Mouse (Mus musculus) gastrocnemius, postnatal 14 days (tissue): ENCODE measurements around the gene Ccdc115. TPM values are rescaled to one million over a fixed set of nuclear protein-coding genes. Genes with fewer than 3 reads are reported as not detected.
"Not testable (repeated sequence)": the region's sequence is repeated elsewhere in the genome, so short reads cannot be mapped to it uniquely, and the experiment has no call there.

Experiments used
- DNase-seq: peaks from one replicate; pipeline ENCODE4 v3.0.0; 2021; ENCODE audit warnings: mixed read lengths
- intact Hi-C: fragments of 180-260 bp; cut with DNase I; formaldehyde crosslinking; loops from one replicate; pipeline ENCODE4 v1.15.1; 2025; ENCODE audit warnings: low total_unique reads
- total RNA-seq, 2 experiments: library from RNA; stranded (reverse); gene quantifications; 2 replicates each; pipeline ENCODE4 v1.2.3; 2021

Gene Ccdc115
- total RNA-seq, 2 experiments from 2014 or later: 11.3 to 13.0 TPM

DNA sequence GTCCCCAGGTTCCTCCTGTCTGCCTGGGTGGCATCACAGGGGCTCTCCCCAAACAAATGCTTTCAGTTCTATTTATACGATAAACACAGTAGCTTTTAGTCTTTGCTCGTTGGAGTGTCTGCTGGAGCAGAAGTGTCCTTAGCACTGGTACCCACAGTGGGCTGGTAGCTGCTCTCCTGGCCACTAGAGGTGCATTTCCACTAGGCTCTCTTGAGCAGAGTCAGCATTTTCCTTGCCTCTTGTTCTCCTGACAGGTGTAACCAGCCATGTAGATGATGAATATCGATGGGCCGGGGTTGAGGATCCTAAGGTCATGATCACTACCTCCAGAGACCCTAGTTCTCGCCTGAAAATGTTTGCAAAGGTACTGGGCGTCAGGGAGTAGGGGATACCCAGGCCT is 3.7 kb upstream of the Ccdc115 start:
- no peak for DNase-seq
- intact Hi-C loops: no loop called here

DNA sequence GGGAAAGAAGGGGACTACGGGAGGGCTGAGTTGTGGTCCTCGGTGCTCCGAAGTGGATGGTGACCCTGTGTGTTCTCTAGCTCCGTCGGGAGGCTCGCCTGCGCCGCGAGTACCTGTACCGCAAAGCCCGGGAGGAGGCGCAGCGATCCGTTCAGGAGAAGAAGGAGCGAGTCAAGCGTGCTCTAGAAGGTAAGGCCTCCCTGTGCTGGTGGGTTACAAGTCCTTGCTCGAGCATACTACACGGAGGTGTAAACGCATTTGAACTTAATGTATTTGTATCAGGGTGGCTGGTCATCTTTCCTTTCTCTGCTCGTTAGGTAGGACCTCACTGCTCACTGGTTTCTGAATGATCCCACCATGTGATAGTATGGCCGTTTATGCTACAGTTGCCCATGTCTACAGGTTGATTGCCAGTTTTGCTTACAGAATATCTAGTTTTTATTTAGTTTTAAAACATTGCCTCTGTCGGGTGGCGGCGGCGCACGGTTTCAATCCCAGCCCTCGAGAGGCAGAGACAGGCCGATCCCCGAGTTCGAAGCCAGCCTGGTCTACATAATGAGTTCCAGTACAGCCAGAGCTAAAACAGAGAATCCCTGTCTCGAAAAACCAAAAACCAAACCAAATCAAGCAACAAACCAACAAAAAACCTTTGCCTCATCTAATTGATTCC is 624 bp upstream of the Ccdc115 start:
- no peak for DNase-seq
- intact Hi-C loops: no loop called here

DNA sequence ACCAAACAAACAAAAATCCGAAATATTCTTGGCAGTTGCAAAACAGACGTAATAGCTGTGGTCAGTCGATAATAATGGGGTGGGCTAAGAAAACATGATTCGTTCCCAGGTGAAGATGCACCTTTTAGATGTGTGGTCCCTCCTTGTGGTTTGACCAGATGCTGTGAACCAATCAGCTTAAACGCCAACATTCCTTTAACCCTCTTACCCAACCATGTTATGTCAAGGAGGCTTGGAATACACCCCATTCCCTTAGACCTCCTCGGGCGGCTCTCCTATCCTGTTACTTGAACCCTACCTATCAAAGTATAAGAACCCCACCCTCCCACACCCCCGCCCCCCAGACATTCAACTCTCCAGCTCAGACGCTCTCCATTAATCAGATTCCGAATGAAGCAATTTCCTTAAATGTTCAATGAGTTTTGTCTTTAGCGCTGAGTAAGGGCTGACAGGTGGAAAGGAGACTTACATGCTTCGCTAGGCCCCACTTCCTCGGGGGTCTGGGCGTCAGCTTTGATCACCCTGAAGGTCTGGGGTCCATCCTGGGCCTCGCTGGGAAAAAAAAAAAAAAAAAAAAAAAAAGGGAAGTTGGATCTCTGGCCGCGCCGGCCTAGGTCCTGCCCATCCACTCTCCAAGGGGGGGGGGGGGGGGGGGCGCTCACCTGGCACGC is 956 bp downstream of the Ccdc115 start:
- intact Hi-C loops: no loop called here
- DNase-seq: no peak

DNA sequence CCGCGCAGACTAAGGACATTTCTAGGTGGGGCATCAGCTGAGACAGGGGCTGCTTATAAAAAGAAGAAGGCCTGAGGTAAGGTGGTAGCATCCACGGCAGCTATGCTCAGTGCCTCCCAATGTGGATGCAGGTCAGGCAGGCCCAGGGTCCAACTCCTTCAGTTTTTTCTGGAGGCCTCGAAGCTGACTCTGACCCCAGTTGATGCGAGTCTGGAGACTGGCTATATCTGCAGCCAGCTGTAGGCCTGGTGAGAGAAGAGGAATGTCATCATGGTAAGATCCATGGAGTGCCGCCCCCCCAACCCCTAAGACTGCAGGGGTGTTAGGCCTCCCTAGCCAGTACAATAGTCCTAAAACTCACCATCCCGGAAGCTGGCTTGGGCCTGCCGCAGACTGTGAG is 2.1 kb downstream of the Ccdc115 start:
- DNase-seq, intact Hi-C loops: not testable (repeated sequence)

DNA sequence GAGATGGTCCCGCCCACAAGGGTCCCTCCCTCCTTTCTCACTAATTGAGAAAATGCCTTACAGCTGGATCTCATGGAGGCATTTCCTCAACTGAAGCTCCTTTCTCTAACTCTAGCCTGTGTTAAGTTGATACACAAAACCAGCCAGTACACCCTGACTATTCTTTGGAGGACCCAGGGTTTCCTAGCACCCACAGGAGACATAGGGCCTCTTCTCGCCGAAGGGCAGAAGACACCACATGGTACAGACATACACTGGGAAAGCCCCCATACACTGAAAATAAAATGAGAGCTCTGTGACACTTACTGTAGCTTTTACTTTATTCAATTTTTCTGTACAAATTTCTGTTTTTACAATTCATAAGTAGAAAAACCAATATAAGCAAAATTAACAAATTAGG is 3.1 kb downstream of the Ccdc115 start:
- intact Hi-C loops: no loop called here
- DNase-seq: no peak

DNA sequence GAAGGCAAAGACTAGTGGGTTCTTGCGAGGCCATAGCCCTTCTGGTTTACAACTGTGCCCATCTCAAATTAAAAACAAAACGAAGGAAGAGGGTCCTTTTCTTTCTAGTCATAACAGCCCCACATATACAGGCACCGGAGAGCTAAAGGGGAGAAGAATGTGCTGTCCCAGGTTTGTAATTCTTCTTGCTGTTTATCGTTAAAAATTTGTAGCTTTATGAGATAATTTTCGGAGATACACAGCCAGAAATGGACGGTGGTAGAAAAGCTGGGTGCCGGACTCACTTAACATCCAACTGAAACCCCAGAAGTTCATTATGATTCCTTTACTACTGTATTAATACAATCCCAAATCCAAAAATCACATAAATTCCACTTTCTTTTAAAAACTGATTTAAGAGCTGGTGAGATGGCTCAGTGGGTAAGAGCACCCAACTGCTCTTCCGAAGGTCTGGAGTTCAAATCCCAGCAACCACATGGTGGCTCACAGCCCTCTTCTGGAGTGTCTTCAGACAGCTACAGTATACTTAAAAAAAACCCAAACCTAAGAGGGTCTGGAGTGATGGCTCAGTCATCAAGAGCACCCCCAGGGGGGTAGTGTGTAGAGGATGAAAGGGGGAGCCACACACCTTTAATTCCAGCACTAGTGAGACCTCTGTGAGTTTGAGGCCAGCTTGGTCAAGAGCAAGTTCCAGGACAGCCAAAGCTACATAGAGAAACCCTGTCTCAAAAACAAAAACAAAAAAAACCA is 3.9 kb downstream of the Ccdc115 start:
- intact Hi-C loops: no loop called here
- DNase-seq: no peak

DNA sequence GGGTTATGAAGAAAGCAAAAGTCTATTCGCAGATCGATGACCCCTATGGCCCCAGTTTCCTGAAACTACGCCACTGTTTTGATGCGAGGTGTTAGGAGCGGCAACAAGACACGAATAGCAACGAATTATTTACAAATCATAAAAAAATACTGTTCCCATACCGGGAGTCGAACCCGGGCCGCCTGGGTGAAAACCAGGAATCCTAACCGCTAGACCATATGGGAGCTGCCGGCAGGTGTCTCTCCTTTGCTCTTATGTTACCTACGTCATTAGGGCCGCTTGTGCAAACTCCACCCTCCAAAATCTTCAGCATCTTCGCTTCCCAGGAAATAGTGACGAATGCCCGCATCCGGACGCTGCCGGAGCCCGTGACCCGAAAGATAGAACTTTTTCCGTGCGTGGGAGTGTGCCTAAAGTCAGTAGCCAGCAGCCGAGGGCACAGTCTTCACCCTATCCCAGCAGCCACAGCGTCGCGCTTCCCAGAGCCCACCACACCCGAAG is 4.8 kb downstream of the Ccdc115 start:
- peak; percentile 66 for DNase-seq
- intact Hi-C loops: no loop called here

DNA sequence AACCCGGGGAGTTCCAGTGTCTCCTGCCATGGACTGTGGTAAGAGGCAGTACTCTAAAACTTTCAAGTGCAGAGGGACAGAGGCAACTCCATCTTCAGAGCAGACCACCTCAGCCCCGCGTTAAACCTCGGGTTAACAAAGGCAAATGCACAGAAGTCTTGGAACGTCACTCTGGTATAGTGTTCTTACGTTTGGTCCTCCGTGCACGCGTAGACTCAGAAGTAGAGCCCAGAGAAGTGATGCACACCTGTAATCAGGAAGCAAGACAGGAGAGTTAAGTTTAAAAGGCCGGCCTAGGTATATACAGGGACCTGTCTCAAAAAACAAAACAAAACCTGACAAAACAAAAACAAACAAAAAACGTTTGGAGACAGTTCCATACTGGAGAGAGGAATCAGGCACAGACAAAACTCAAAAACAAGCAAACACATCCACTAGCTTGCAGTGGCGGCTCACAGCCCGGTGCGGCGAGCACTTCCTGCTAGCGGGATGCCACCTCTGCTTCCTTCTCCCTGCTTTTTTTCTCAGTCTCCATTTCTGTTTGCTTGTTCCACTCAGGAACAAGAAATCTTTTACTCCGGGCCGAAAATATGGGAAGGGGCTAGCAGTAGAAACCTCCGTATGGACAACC is 5.5 kb downstream of the Ccdc115 start:
- intact Hi-C loops: no loop called here
- DNase-seq: no peak

DNA sequence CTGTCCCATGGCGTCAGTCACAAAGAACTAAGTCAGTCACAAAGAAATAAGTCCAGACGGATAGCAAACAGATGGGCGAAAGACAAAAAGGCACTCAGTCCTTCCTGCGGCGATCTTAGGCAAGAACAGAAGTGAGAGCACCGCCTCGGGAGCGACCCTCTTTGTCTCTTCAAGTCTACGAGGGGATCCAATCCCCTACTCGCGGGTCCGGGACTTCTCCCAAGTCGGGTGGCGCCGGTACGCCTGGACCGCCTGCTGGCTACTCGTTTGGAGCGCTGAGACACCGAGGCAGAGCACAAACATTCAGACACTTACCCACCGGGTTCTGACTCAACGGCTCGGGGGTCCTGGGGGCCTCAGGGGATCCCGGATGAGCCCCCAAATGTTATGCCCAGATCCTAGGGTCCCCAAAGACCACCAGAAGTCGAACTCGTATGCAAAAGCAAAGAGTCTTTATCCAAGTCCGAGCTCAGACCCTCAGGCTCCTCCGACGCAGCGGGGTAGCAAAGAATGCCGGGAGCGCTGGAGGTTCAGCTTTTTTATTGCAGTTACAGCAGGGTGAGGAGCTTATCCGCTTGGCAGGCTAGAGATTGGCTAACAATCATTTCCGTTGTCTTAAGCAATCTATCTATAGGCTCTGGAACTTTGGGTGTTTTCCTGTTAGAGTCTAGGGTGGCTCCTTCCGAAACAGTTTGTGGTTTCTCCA is 6.5 kb downstream of the Ccdc115 start:
- intact Hi-C loops: no loop called here
- peak; percentile 22 for DNase-seq

DNA sequence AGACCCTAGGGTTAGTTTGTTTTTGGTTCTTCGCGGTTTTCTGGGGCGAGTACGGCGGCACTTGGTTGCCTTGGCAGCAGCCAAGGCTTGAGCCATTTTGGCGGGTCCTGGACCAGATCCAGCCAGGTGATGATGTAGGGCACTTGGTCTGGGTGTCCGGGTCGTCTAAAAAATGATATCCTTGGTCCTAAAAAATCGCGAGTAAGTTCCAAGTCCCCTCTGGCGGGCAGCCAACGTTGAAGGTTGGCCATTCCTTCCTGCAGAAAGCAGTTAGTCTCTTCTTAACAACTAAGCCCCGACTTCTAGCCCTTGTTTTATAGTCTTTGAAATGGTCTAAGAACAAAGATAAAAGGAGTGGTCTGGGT is 7.1 kb downstream of the Ccdc115 start:
- DNase-seq: peak; percentile 29
- intact Hi-C loops: no loop called here

DNA sequence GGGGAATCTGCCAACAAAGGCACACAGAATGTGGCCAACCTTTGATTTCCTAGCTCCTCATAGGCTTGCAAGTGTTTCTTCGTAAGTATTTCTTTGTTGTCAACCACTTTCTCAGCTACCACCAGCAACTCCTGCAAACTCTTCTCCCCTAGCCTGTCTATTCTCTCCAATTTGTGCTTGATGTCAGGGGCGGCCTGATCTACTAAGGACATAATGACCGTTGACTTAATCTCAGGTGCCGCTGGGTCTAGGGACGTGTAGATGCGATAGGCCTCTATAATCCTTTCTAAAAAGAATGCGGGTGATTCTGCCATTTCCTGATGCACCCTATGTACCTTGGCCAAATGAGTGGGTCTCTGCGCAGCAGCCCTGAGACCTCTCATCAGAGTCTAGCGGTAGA is 8.0 kb downstream of the Ccdc115 start:
- DNase-seq: no peak
- intact Hi-C loops: no loop called here

DNA sequence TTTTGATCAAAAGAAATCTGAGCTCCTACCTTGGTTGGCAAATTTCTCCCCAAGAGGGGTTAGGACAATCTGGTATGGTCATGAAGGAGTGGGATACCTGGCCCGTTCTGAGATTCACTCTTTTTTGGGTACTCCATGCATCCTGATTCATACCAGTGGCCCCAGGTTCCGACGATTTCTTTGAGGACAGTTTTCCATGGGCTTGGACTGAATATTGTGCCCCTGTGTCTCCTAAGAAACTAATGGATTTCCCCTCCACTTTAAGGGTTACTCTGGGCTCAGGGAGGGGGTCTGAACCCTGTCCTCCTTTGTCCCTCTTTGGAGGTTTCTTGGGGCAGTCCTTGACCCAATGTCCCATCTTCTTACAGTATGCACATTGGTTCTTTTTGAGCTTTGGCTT is 8.5 kb downstream of the Ccdc115 start:
- intact Hi-C loops: no loop called here

DNA sequence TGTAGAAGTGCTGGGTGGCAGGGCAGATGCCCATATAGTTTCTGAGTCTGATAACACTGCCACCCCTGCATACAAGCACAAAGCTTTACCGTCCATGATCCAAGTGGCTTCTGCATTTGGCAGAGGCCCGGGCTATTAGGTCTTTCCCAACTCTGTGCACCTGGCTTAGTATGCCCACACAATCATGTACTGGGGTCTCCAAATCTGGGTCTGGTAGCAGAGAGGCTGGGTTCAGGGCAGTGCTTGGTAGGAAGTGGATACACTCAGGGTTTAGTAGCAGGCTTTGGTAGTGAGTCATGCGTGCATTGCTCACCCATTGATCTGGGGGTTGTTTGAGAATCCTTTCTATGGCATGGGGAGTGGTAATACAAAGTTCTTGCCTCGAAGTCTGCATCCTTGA is 10.2 kb downstream of the Ccdc115 start:
- no peak for DNase-seq
- intact Hi-C loops: no loop called here

More for the DNA sequence above, 8.5 kb downstream of the Ccdc115 start:
- DNase-seq: no peak

DNA sequence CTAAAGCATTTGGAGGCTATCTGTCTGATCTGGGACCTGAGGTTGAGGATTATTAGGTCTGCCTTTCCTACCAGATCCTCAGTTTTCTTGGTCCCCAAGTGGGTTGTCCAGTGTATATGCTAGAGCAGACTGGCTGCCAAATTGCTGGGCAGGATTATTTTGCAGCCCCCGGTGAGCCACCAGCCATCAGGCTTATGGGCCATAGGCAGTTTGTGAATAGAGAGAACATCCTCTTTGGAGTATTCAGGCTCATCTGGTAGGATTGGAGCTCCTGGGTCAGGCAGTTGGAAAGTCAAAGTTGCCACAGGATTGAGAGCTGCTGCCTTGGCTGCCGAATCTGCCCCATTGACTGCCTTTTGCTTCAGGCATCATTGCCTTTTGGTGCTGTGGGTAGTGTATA is 11.0 kb downstream of the Ccdc115 start:
- intact Hi-C loops: no loop called here
- DNase-seq: no peak

DNA sequence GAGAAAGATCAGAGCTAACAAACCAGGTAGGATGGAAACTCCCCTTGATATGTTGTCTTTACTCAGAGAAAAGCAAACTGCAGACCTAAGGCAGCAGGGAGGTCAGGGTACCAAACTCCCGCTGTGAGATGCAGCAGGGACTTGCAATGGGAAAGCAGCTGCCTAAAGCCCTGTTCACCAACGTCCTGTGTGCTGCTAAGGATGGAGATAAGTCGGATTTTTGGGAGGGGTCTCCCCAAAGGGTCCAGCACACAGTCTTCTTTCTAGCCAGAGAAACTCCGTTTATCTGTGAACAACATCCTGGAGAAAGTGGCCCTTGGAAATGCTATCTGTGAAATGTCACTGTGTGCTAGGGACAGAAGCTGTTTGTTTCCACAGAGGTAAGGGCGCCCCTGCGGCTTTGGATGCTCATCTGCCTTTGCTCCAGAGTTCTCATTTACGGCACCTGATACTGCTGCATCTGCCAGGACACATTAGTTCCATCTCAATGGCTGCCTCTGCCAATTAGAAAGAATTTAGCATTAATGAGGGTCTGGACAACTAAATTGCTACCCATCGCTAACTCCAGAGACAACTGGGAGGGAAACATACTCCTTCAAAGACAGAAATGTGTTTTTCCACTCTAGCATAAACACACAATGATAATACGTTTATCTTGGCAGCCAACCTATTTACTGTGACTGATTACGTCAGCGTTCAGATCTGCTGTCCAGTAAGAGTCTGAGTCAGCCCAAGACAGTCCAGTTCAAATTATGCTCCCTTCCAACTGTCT is 40.1 kb downstream of the Ccdc115 start:
- DNase-seq: no peak
- intact Hi-C loops: no loop called here

DNA sequence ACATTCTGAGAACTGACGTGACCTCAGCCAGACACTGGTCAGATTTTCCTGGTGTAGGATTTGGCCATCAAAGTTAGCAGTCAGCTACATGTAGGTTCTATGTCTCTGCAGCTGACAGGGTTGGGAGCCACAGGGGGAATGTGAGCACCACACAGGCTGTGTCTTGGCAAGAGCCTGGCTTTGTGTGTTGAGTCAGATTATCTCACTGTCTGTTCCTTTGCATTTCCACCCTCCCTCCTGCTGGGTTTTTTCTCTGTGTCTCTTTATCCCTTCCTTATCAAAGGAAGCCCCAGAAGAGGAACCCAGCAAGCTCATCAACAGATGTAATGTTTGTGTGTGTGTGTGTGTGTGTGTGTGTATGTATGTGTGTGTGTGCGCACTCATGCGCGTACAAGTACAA is 43.2 kb downstream of the Ccdc115 start:
- intact Hi-C loops: no loop called here
- DNase-seq: no peak

DNA sequence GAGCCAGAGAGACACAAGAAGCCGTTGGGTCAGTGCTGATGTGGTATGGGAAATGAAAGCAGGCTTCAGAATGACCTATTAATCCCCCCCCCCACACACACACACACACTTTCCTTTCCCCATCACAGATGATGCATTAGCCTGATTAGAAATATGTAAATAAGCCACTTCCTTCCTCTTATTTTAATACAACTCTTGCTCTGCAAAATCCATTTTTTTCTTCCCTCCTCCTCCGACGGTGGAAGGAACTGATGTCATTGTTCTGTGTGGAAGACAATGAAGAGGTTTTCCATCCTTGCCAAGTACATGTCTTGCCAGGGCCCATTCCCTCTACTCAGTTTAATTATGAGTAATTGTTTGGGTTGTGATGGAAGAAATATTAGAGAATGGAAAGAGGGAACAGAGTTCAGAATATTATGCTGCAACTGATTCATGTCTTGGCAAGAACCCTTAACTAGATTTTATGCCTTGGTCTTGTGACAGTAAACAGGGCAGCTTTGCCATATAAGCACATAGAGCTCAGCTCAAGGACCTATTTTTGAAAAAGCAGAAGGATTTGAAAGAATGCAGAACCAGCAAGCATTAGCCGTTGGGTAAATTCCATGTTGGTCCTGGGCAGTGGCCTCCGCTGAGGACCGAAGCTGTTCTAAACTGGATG is 50.1 kb downstream of the Ccdc115 start:
- peak; percentile 16 for DNase-seq
- intact Hi-C loops: no loop called here

DNA sequence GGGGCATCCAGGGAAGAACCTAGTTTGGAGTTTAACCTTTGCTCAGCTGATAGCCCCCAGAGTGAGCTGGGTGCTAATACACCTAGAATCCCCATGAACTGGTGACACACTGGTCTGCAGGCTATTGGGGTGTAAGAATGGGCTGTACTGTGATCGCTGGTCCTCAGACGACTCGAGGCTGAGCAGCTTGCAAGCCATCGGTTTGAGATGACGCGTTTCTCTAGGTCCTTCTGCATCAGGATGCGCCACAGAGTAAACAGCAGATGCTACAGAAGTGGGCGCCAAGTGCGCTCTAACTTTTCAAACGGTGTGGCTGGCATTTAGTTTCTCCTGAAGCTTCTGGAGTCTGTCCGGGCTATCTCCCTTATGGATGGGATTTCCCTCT is 50.6 kb downstream of the Ccdc115 start:
- DNase-seq: no peak
- intact Hi-C loops: no loop called here
